Mouse (Mus musculus) bone marrow macrophage, adult 2 months (primary cell): ENCODE results near the gene Ap4m1. TPM values are rescaled to one million over a fixed set of nuclear protein-coding genes. Genes with fewer than 3 reads are reported as not detected.
A peak's percentile ranks its signal among the peaks of the same experiment; 100 is the strongest.
"Not testable (repeated sequence)": the region's sequence is repeated elsewhere in the genome, so short reads cannot be mapped to it uniquely, and the experiment has no call there.

Experiments used
- H3K27ac ChIP-seq: 2 replicates; pipeline ENCODE4 v1.5.1; 2012; ENCODE audit warnings: low read depth, low read length; ENCODE audit not compliant: insufficient read depth
- H3K4me1 ChIP-seq: 2 replicates; pipeline ENCODE4 v1.6.1; 2012; ENCODE audit warnings: low read length; ENCODE audit not compliant: control insufficient read depth, insufficient read depth
- H3K4me3 ChIP-seq: 2 replicates; pipeline ENCODE4 v1.5.1; 2012; ENCODE audit warnings: mild to moderate bottlenecking, low read length, moderate library complexity; ENCODE audit not compliant: insufficient read depth
- CTCF ChIP-seq: IDR thresholded peaks from 2 replicates; pipeline ENCODE4 v1.5.1; 2012; ENCODE audit warnings: low read depth, mild to moderate bottlenecking, low read length, moderate library complexity
- POLR2A ChIP-seq: IDR thresholded peaks from 2 replicates; pipeline ENCODE4 v1.6.1; 2012; ENCODE audit warnings: mild to moderate bottlenecking, low read depth, low read length, borderline replicate concordance
- polyA plus RNA-seq: library from polyadenylated mRNA; stranded (reverse); fragments of >200 nt; gene quantifications from 2 replicates; pipeline ENCODE4 v1.2.4, GENCODE M21; 2012; ENCODE audit not compliant: missing spikeins, insufficient read depth, insufficient read length

The Ap4m1 gene
- polyA plus RNA-seq, 1 experiment: 34.1 TPM

GRCm38 (mm10) chr5:138194755-138195345, 23.0 kb downstream of the Ap4m1 start:
- TF ChIP-seq CTCF: no peak
- TF ChIP-seq POLR2A: no peak
- H3K27ac ChIP-seq: peak overlapping the region; percentile 96
- peak overlapping the region; percentile 88 for H3K4me3 ChIP-seq
- H3K4me1 ChIP-seq: peaks cover 22% of the 10 kb centered on the region

GRCm38 (mm10) chr5:138195463-138195862, 23.7 kb downstream of the Ap4m1 start:
- Histone ChIP-seq H3K27ac (peak overlapping the region; percentile 96), H3K4me3 (peak overlapping the region; percentile 88), H3K4me1 (peaks cover 22% of the 10 kb centered on the region)
- no peak for TF ChIP-seq POLR2A
- TF ChIP-seq CTCF: no peak

- Histone ChIP-seq H3K4me3 (no peak overlapping the region), H3K4me1 (peaks cover 16% of the 10 kb centered on the region), H3K27ac (no peak overlapping the region)
- no peak for TF ChIP-seq CTCF
- TF ChIP-seq POLR2A: no peak
These were observed 27.8 kb downstream of the Ap4m1 start for GRCm38 (mm10) chr5:138199576-138199975.

GRCm38 (mm10) chr5:138202086-138202485, 30.3 kb downstream of the Ap4m1 start:
- no peak overlapping the region for H3K27ac ChIP-seq
- H3K4me3 ChIP-seq: no peak overlapping the region
- peaks cover 2% of the 10 kb centered on the region for H3K4me1 ChIP-seq
- TF ChIP-seq CTCF (no peak), POLR2A (no peak)

GRCm38 (mm10) chr5:138207253-138207652, 35.5 kb downstream of the Ap4m1 start:
- no peak for TF ChIP-seq POLR2A
- H3K4me1 ChIP-seq: 0 out of 2 replicates have a peak, but pooled peaks cover 2% of the 10 kb centered on the region
- no peak overlapping the region for H3K4me3 ChIP-seq
- no peak overlapping the region for H3K27ac ChIP-seq

GRCm38 (mm10) chr5:138207873-138208272, 36.1 kb downstream of the Ap4m1 start:
- TF ChIP-seq CTCF (no peak), POLR2A (no peak)
- Histone ChIP-seq H3K4me1 (0 out of 2 replicates have a peak, but pooled peaks cover 2% of the 10 kb centered on the region), H3K4me3 (no peak overlapping the region), H3K27ac (no peak overlapping the region)

GRCm38 (mm10) chr5:138216632-138217031, 44.8 kb downstream of the Ap4m1 start:
- H3K4me1 ChIP-seq: not testable (repeated sequence)

GRCm38 (mm10) chr5:138219864-138220263, 48.1 kb downstream of the Ap4m1 start:
- TF ChIP-seq CTCF (no peak), POLR2A (no peak)
- Histone ChIP-seq H3K4me1 (no peaks in the 10 kb centered on the region), H3K4me3 (no peak overlapping the region), H3K27ac (no peak overlapping the region)

More at GRCm38 (mm10) chr5:138216632-138217031, 44.8 kb downstream of the Ap4m1 start:
- not testable (repeated sequence) for H3K4me3 ChIP-seq, H3K27ac ChIP-seq

GRCm38 (mm10) chr5:138222111-138222510, 50.3 kb downstream of the Ap4m1 start:
- Histone ChIP-seq H3K4me1 (peaks cover 8% of the 10 kb centered on the region), H3K27ac (no peak overlapping the region), H3K4me3 (no peak overlapping the region)
- TF ChIP-seq POLR2A: no peak
- TF ChIP-seq CTCF: peak; percentile 86

GRCm38 (mm10) chr5:138223287-138223686, 51.5 kb downstream of the Ap4m1 start:
- Histone ChIP-seq H3K4me1 (peaks cover 13% of the 10 kb centered on the region), H3K4me3 (no peak overlapping the region), H3K27ac (no peak overlapping the region)
- TF ChIP-seq POLR2A: no peak
- no peak for TF ChIP-seq CTCF

GRCm38 (mm10) chr5:138225700-138226099, 53.9 kb downstream of the Ap4m1 start, which contains the start of gene Nxpe5:
Gene Nxpe5, plus strand, starts transcription at chr5:138225898.
- no peak within 1 kb of the TSS for H3K4me3 ChIP-seq
- TF ChIP-seq CTCF: no peak
- no peak for TF ChIP-seq POLR2A
- H3K4me1 ChIP-seq: peaks cover 33% of the 10 kb centered on the region
- H3K27ac ChIP-seq: peak within 1 kb of the TSS; percentile 47; the same call in 1 of the 2 replicates
